Mouse (Mus musculus) embryonic facial prominence, embryonic 15.5 days (tissue): ENCODE results near the gene Gal3st2b. TPM values are rescaled to one million over a fixed set of nuclear protein-coding genes. Genes with fewer than 3 reads are reported as not detected.
"Not testable (repeated sequence)": the region's sequence is repeated elsewhere in the genome, so short reads cannot be mapped to it uniquely, and the experiment has no call there.

Experiments used
- ATAC-seq: fragments of 200-750 bp; cut with Nextera tagmentation; 2 replicates; pipeline ENCODE4 v1.8.0; 2017; ENCODE audit warnings: low read depth, moderate TSS enrichment; ENCODE audit not compliant: insufficient number of reproducible peaks, low FRiP score, low TSS enrichment
- H3K27ac ChIP-seq: fragments of 300-500 bp; sonication (generic); replicated peaks from 2 replicates; pipeline ENCODE4 v1.5.1; 2015; ENCODE audit warnings: mild to moderate bottlenecking, inconsistent platforms
- H3K27me3 ChIP-seq: fragments of 300-500 bp; sonication (generic); 2 replicates; pipeline ENCODE4 v1.6.1; 2015; ENCODE audit warnings: inconsistent platforms
- H3K36me3 ChIP-seq: fragments of 300-500 bp; sonication (generic); 2 replicates; pipeline ENCODE4 v1.6.1; 2015; ENCODE audit warnings: mild to moderate bottlenecking, inconsistent platforms
- H3K4me1 ChIP-seq: fragments of 300-500 bp; sonication (generic); 2 replicates; pipeline ENCODE4 v1.6.1; 2015; ENCODE audit warnings: inconsistent platforms
- H3K4me2 ChIP-seq: fragments of 300-500 bp; sonication (generic); replicated peaks from 2 replicates; pipeline ENCODE4 v1.6.1; 2015; ENCODE audit warnings: mild to moderate bottlenecking, inconsistent platforms
- H3K4me3 ChIP-seq: fragments of 300-500 bp; sonication (generic); replicated peaks from 2 replicates; pipeline ENCODE4 v1.5.1; 2015; ENCODE audit warnings: mild to moderate bottlenecking, inconsistent platforms
- H3K9ac ChIP-seq: fragments of 300-500 bp; sonication (generic); 2 replicates; pipeline ENCODE4 v1.6.1; 2015; ENCODE audit warnings: inconsistent platforms
- H3K9me3 ChIP-seq: fragments of 300-500 bp; sonication (generic); replicated peaks from 2 replicates; pipeline ENCODE4 v1.6.1; 2016; ENCODE audit warnings: inconsistent platforms
- WGBS: fragments of 180-500 bp; shearing (Covaris S2); methylation state at CpG from one replicate; pipeline ENCODE4 v1.1.7; 2015; 5-methylcytosine and 5-hydroxymethylcytosine counted together
- polyA plus RNA-seq: library from polyadenylated mRNA; unstranded; fragments of >200 nt; fragmentation: Nextera tagmentation; extraction: Ambion mirVana; gene quantifications from 2 replicates; pipeline ENCODE4 v1.2.1, GENCODE M21; 2015

Gal3st2b gene
- polyA plus RNA-seq, 1 experiment from 2014 or later, result 0.29 TPM

DNA sequence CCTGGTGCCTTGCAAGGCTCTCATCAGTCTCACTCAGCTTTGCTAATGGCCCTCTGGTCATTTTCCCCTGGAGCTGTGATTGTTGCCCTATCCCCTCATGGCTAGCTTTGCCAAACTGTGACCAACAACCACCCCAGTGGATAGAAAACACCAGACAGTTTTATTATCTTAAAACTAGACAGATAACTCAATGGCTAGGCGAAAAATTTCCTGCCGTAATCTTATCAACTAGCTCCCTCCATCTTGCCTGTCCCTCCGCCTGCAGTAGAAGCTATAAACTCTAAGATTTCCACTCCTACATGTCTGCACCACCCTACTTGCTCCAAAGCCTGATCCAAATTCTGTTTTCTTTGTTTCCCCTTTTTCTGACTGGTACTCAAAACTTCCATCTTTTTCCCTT, 68.1 kb downstream of the Gal3st2b start:
- no peak overlapping the region for H3K4me2 ChIP-seq
- no peaks in the 10 kb centered on the region for H3K36me3 ChIP-seq
- no peak overlapping the region for H3K4me3 ChIP-seq
- no peak for ATAC-seq
- no peaks in the 10 kb centered on the region for H3K9me3 ChIP-seq
- no peak overlapping the region for H3K27ac ChIP-seq
- H3K27me3 ChIP-seq, result no peaks in the 10 kb centered on the region
- H3K4me1 ChIP-seq, result no peaks in the 10 kb centered on the region
- no peak overlapping the region for H3K9ac ChIP-seq
- 90% methylated on average over 3 of the region's 3 CpGs for WGBS

DNA sequence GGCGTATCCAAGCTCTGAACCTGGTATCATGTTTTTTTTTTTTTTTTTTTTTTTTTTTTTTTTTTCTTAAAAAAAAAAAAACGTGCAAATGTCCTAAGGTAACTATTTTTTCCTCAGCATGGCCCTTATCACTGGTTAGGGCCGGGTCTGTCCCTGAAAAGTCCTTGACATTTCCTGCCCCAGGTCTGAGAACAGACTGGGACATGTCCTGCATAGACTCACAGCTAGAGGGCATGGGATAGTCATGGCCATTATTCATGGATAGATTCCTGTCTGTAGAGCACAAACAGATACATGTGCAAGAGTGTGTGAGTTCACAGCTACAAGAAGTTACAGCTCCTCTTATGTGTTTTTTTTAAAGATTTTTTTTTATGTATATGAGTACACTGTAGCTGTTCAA, 70.7 kb downstream of the Gal3st2b start:
- 66% methylated on average over 3 of the region's 3 CpGs for WGBS
- H3K27ac ChIP-seq, result no peak overlapping the region
- H3K9me3 ChIP-seq, result no peaks in the 10 kb centered on the region
- ATAC-seq, result no peak
- H3K9ac ChIP-seq, result no peak overlapping the region
- H3K4me1 ChIP-seq, result no peaks in the 10 kb centered on the region
- no peak overlapping the region for H3K4me2 ChIP-seq
- H3K4me3 ChIP-seq, result no peak overlapping the region
- H3K27me3 ChIP-seq, result no peaks in the 10 kb centered on the region
- no peaks in the 10 kb centered on the region for H3K36me3 ChIP-seq

DNA sequence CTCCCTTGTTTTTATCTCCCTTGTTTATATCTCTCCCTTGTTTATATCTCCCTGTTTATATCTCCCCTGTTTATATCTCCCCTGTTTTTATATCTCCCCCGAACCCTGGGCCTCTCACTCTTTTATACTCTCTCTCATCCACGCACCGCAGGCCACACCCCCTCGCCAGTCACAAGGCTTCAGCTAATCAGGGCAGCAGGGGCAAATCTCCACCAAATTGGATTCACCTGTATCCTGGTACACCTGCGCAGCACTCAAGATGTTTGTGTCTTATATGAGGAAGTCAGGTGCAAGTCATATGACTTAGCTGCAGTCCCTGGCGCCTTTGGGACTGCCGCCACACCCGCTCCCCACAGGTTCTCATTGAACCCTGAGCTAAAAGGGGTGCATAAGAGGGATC, 72.1 kb downstream of the Gal3st2b start, which contains the start of gene Gal3st2c:
Gal3st2c (plus strand) TSS at position 301 of the 400 bp plus-strand sequence.
- 84% methylated on average over 7 of the region's 8 CpGs for WGBS
- not testable (repeated sequence) for H3K27me3 ChIP-seq, H3K4me1 ChIP-seq, ATAC-seq, H3K4me3 ChIP-seq, H3K27ac ChIP-seq, H3K9ac ChIP-seq, H3K36me3 ChIP-seq, H3K4me2 ChIP-seq, H3K9me3 ChIP-seq

DNA sequence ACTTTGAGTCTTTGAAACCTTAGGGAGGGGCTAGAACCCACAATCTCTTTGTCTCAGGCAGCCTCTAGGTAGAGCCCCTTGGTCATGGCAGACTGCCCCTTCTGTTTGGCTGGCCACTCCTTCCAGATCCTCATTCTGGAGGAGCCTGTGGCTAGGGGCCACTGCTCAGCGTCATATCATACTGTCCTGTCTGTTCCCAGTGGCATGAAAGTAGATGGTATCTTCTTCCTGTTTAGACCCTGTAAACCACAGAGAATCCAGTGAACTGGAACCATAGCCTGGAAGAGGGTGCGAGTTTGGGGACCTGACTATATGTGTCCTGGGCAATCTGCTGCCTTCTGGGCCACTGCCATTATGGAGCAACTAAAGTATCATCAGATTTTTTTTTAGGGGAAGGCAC, 73.0 kb downstream of the Gal3st2b start:
- H3K4me3 ChIP-seq, H3K27ac ChIP-seq, H3K27me3 ChIP-seq, H3K9me3 ChIP-seq, ATAC-seq, H3K9ac ChIP-seq, H3K36me3 ChIP-seq, H3K4me1 ChIP-seq, H3K4me2 ChIP-seq: not testable (repeated sequence)
- 73% methylated on average over 2 of the region's 2 CpGs for WGBS

DNA sequence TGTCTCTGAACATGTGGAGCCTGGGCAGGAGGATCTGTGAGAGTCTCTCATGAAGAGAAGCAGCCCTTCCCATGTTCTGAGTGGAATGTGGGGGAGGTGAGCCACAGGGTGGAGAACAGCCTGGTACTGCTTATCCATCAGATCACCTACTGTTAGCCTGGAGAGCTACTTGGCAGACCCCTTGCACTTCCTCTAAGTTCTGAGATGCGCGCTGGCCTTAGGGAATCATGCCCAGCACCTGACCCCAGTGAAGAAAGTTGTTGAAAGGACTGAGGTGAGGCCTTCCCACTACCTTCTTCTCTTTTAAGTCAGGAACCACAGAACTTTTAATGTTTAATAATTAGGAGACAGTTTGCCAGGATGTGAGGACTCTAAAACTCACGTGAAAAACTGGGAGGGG, 73.4 kb downstream of the Gal3st2b start:
- ATAC-seq, H3K4me2 ChIP-seq: not testable (repeated sequence)
- WGBS, result 80% methylated on average over 3 of the region's 3 CpGs

More for the DNA sequence above, 73.4 kb downstream of the Gal3st2b start:
- not testable (repeated sequence) for H3K27me3 ChIP-seq, H3K27ac ChIP-seq, H3K4me1 ChIP-seq, H3K36me3 ChIP-seq, H3K9ac ChIP-seq, H3K4me3 ChIP-seq, H3K9me3 ChIP-seq

Other genes starting within 250 kb of the Gal3st2b start
- gene Bok, start 232.7 kb upstream of the Gal3st2b start, polyA plus RNA-seq, result 61.3 and 63.4 TPM in 2 replicates
- 77.2 and 78.5 TPM in 2 replicates for gene Atg4b, start 166.8 kb upstream of the Gal3st2b start, polyA plus RNA-seq
- gene Thap4, start 163.4 kb upstream of the Gal3st2b start, polyA plus RNA-seq, result 55.6 and 59.0 TPM in 2 replicates
- gene Dtymk, start 116.4 kb upstream of the Gal3st2b start, polyA plus RNA-seq, result 208 and 218 TPM in 2 replicates
- 13.9 and 14.9 TPM in 2 replicates for gene Ing5, start 114.3 kb upstream of the Gal3st2b start, polyA plus RNA-seq
- gene D2hgdh, start 93.4 kb upstream of the Gal3st2b start, polyA plus RNA-seq, result 18.5 and 18.8 TPM in 2 replicates
- gene Gal3st2, start 57.0 kb upstream of the Gal3st2b start, polyA plus RNA-seq, result 0.18 and 0.92 TPM in 2 replicates
- not detected in 2 replicates for gene Gal3st2c, start 72.2 kb downstream of the Gal3st2b start, polyA plus RNA-seq
- not detected in 2 replicates for gene Neu4, start 102.1 kb downstream of the Gal3st2b start, polyA plus RNA-seq
- gene Pdcd1, start 134.2 kb downstream of the Gal3st2b start, polyA plus RNA-seq, result 0.11 and 0.13 TPM in 2 replicates